Mouse (Mus musculus): ENCODE data around the gene Ube2j2. TPM values are rescaled to one million over a fixed set of nuclear protein-coding genes. Genes with fewer than 3 reads are reported as not detected.

Gene Ube2j2
- total RNA-seq, 2 experiments from 2014 or later, result 62.4 to 66.9 TPM

DNA sequence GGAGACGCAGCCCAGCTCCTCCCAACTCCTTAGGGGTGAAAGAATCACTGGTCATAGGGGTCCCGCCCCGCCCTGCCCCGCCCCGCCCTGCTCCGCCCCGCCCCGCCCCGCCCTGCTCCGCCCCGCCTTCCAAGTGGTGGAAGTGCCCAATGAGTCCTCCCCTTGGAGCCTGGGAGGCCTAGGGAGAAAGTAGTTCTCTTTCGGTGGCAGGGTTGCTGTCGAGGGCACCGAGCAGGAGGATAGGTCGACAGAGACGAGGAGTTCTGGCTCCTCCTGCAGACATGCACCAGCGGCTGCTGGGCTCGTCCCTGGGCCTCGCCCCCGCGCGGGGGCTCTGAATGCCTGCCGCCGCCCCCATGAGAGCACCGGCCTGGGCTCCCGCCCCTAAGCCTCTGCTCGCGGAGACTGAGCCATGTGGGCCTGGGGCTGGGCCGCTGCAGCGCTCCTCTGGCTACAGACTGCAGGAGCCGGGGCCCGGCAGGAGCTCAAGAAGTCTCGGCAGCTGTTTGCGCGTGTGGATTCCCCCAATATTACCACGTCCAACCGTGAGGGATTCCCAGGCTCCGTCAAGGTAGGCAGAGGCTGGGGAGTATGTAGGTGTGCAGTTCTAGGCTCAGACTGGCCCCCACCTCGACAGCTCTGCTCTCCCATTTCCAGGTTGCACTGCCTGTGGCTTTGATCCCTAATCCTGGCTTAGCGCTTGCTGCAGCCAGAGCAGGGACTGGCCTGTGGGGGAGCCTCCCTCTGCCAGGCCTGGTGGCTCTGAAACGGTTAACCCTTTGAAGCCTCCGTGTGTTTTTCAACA, 18.7 kb downstream of the Ube2j2 start, which contains the start of gene C1qtnf12:
C1qtnf12 (plus strand) TSS at position 152 of the 805 bp plus-strand sequence.
- DNase-seq, result peak; percentile 42 to 48
- intact Hi-C loops (cut with DNase I), result loop anchor here (2.0 to 5.0 kb wide), 2 partner anchors 28 to 70 kb away; no protein-coding TSS in a partner anchor

DNA sequence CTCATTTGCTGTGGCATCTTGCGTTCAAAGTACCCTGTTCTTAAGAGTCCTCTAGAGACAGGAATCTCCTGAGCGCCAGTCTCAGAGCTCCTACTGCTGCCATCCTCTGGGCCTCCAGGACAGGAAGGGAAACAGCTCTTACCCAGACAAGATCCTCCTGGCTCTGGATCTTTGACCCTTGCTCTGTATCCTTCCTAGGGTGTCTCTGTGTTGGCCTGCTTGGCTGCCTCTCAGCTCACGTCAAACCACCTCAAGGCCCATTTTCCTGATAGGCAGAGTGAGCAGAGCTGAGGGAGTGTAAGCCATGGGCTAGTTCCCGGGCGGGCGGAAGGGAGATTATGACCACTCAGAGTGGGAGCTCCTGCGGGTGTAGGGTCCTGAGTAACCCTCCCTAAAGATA, 19.5 kb downstream of the Ube2j2 start:
- no peak for DNase-seq
- intact Hi-C loops (cut with DNase I), result loop anchor here (2.0 to 5.0 kb wide), 2 partner anchors 28 to 69 kb away; no protein-coding TSS in a partner anchor

DNA sequence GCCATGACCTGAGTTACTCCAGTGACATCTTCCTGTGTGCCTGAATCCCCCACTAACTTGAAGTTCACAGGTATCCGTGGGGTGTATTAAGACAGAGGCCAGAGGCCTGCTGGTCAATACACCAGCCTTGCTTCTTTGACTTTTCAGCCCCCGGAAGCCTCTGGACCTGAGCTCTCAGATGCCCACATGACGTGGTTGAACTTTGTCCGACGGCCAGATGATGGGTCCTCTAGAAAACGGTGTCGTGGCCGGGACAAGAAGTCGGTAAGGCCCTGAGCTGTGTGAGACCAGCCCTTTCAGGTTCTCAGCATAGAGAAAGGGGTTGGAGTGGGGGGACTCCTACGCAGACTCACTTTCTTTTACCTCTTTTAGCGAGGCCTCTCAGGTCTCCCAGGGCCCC, 20.8 kb downstream of the Ube2j2 start:
- intact Hi-C loops (cut with DNase I), result loop anchor here (5.0 kb wide), 1 partner anchor 68 kb away; no protein-coding TSS in a partner anchor
- DNase-seq, result no peak

DNA sequence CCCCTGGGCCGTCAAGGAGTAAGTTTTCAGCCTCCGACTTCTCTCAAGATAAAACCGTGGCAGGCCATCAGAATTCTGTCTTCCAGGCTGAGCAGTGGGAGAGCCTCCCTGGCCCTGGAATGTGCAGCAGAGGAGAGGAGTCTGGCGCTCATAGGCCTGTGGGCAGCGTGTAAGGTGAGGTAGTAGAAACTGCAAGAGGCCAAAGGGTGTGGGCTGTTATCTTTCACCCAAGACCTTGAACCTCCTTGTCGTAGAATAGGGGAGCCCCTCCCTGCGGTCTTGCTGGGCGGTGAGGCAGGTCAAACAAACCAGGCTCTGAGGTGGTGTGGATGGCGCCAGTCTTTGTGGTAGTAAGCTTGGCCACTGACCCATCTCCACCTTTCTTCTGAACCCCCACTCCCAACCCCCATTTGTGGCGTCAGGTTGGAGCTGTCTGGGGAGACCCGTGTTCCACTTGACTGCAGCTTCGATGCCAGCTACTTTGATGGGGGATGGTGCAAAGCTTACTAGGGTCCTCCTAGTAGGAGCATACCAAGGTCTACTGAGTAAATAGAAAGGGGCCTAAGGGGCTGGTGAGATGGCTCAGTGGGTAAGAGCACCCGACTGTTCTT, 25.5 kb downstream of the Ube2j2 start:
- intact Hi-C loops (cut with DNase I), result no loop called here
- DNase-seq, result no peak

DNA sequence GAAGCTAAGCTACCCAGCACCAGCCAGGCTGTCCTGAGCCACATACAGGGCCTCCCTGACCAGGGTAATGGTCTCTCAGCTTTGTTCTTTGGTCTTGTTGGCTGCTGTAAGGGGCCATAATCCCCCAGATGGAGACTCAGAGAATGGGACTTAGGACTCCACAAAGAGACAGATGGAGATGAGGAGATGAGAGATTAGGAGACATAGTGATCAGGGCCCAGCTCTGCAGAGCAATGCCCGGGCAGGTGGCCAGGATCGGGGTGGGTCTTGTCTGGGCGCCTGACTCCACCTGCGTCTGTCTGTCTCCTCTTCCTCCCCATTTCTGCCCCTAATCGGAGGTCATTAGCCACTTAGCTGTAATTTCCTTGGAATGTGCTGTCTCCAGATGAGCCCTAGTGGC, 26.7 kb downstream of the Ube2j2 start:
- DNase-seq, result no peak
- intact Hi-C loops (cut with DNase I), result no loop called here

DNA sequence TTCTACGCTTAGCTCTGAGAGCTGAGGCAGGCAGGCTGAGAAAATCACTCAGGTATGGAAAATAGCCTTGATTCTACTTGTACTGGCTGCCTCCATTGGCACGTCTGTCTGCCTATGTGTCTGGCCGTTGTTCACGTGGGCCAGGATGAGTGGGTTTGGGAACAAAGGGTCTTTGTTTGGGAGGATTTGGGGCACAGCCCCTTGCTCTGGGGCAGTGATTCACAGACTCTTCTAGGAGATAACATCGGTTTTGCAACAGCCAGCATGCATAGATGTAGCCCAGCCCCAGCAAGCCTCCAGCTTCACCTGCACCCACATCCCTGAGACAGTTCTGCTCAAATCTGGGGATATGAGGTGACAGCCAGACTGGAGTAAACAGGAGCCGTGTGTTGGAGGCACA, 29.0 kb downstream of the Ube2j2 start:
- DNase-seq, result no peak

DNA sequence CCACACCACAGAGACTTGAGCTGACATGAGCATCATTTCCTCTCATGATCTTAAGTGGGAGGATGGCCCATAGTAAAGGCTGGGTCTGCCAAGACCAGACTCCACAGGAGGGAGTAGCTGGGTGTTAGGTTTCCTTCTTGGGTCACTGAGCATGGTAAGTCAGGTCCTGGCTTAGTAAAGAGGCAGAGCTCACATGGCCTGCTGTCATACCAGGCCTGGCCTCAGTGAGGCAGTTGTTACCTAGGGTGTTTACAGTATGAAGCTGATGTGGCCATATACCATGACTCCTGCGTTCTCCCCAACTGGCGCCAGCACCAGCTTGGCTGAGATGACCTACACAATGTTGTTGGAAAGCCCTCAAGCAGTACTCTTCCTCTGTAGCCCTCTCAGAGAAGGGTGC, 29.6 kb downstream of the Ube2j2 start:
- intact Hi-C loops (cut with DNase I), result no loop called here
- DNase-seq, result no peak

More for the DNA sequence above, 29.0 kb downstream of the Ube2j2 start:
- intact Hi-C loops (cut with DNase I), result no loop called here

DNA sequence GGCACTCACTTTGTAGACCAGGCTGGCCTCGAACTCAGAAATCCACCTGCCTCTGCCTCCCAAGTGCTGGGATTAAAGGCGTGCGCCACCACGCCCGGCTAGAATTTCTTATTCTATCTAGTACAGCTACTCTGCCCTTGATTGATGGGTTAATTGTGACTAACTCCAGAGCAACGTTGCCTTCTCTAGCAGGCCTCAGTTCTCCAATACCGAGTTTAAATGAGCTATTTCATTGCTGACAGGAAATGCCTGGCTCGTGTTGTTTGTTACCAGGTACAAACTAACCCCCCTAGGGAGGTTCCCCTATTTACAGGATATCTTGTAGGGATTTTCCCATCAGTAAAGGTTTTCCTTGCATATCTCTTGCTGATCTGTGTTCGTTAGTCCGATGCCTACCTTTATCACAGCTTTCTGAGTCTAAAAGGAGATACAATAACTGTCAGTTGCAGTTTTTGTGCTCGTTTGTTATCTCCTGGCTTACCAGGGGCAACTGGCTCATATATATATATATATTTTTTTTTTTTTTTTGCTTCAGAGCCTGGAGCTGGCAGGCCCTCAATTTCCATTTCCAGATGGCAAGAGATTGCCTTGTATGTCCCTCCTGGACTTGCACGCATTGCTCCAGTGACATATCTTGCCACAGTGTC, 37.9 kb downstream of the Ube2j2 start:
- intact Hi-C loops (cut with DNase I), result no loop called here
- DNase-seq, result no peak

DNA sequence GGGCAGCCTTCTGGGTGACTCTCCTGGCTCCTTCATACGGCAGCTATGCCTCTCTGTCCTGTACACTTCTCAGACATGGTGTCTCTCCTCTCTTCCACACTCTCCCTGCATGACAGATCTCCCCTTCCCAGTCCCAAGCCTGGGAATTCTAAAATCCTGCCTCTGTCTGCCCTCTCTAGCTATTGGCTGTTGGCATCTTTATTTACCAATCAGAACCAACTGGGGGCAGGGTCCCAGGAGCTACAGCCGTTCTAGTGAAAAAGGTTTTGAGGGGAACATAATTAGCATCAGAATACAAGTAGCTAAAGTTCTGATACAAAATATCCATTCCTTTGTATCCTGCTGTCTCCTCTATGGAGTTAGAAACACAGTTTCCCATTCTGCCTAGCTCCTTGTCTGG, 40.2 kb downstream of the Ube2j2 start:
- DNase-seq, result no peak
- intact Hi-C loops (cut with DNase I), result no loop called here

DNA sequence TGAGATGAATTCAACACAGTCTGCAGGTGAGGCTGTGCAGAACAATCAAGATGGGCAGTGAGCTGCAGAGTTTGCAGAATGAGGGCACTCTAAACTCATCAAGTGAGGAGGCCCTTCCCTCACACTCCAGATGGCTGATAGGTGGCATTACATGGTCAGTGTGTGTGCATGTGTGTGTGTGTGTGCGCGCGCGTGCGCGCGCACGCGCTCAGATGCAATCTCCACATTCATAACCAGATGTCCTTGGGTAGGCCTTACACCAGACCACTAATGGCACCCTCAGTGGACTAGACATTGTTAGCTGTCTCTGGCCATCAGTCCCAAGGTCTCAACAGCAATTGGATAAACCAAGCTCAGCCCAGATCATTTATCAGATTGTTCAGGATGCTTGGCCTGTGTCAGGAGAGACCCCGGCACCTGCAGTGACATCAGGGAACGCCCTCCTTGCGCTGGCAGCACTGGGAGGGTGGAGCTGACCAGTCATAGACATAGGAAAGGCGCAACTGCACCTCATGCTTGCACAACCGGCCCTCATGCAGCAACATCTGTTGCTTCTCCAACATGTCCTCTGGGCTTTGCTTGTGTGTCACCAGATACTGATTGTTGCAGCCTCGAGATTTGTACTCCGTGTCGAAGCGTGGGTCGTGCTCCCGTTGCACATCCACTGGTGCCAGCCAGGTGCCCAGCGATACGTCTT, 47.7 kb downstream of the Ube2j2 start:
- peak; percentile 11 to 28 for DNase-seq
- intact Hi-C loops (cut with DNase I), result loop anchor here (2.0 kb wide), 1 partner anchor 29 kb away; the partner anchor contains the start of gene C1qtnf12

DNA sequence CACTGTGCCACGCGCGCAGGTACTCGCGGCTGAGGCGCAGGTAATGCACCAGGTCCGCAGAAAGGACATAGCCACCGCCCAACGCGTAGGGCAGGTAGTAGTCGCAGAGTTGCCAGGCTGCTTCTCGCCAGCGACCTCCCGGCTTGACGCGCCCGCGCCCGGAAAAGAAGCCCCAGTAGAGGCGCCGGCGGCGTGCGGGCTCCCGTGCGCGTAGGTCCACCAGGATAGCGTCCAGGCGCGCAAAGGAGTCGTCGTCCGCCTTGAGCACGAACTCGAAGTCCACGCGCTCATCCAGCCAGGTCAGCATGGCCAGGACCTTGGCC, 48.2 kb downstream of the Ube2j2 start:
- intact Hi-C loops (cut with DNase I), result loop anchor here (2.0 kb wide), 1 partner anchor 29 kb away; the partner anchor contains the start of gene C1qtnf12
- DNase-seq, result no peak

DNA sequence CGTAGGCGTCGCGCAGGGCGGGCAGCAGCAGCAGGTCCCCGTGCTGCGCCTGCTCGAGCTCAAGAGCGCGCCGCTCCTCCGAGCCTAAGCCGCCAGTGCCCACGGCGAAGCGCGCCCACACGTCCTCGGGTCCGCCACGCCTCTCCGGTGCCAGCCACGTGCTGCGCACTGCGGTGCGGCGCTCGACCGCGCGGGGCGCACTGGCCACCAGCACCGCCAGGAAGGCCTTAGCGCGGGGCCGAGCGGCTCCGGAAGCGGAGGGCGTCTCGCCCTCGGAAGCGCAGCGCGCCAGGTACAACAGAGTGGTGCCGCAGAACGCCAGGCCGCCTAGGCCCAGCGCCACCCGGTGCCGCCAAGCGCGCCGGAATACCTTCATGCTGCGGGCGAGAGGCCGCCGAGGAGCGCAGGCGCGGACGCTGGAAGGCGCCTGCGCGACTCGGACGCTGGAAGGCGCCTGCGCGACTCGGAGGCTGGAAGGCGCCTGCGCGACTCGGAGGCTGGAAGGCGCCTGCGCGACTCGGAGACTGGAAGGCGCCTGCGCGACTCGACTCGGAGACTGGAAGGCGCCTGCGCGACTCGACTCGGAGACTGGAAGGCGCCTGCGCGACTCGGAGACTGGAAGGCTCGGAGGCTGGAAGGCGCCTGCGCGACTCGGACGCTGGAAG, 48.7 kb downstream of the Ube2j2 start, which contains the start of the genes B3galt6 and Sdf4:
B3galt6 (minus strand) TSS at position 409 of the 665 bp plus-strand sequence.
Sdf4 (plus strand) TSS at position 632 of the 665 bp plus-strand sequence.
- DNase-seq, result peak; percentile 90 to 92
- intact Hi-C loops (cut with DNase I), result no loop called here

DNA sequence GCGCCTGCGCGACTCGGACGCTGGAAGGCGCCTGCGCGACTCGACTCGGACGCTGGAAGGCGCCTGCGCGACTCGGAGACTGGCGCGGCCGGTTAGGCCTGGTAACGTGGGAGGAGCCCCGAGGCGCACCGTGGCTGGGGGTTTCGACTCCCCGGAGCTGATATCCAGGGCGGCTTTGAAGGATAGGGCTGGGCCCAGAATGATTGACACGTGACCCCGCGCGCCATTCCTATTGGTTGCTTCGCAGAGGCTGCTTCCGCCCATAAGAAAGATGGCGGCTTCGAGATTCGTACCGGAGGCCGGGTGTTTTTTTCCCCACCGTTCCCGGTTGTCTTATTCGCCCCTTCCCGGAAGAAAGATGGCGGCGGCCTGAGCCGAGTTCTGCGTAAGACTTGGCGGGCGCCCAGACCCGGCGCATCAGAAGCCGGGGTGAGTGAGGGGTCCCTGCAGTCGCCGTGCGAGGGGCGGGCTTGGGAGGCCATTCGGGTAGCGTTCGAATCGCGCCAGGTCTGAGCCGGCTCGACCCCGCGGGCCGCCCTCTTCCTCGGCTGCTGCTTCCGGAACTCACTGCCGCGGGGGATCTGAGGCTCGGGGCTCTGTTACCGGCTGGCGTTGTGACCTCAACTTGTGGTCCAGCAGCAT, 49.4 kb downstream of the Ube2j2 start:
- peak; percentile 98 to 99 for DNase-seq
- intact Hi-C loops (cut with DNase I), result no loop called here

DNA sequence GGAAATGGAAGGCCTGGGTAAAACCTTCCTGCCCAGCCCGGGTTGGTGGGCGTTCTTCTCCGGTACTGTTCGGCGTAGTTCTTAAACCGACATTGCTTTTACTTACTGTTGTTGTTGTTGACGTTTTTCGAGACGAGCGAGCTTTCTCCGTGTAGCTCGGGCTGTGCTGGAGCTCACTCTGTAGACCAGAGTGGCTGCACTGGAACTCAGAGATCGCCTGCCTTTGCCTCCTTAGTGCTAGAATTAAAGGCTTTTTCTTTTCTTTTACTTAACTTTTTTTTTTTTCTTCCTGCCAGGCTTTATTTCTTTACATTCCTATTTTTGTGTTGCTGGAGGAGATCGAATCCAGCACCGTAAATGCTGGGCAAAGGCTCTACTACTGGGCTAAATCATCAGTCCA, 50.0 kb downstream of the Ube2j2 start:
- no peak for DNase-seq
- intact Hi-C loops (cut with DNase I), result no loop called here

DNA sequence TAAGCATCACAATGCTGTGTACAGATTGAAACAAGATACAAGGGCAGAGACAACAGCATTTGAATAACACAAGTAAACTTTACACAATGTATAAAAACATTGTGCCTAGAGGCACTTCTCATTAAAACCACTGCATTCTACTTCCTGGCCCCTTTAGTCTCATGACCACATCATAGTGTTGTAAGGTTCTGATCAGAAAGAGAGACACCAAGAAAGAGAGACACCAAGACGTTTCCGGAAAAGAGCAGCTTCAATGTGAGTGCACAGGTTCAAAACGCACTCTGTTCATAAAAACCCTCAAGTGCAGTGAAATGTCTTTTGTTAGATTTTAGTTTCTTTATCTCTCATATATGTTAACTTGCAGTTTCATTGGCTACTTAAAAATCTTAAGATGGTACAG, 60.5 kb downstream of the Ube2j2 start:
- DNase-seq, result no peak
- intact Hi-C loops (cut with DNase I), result no loop called here

DNA sequence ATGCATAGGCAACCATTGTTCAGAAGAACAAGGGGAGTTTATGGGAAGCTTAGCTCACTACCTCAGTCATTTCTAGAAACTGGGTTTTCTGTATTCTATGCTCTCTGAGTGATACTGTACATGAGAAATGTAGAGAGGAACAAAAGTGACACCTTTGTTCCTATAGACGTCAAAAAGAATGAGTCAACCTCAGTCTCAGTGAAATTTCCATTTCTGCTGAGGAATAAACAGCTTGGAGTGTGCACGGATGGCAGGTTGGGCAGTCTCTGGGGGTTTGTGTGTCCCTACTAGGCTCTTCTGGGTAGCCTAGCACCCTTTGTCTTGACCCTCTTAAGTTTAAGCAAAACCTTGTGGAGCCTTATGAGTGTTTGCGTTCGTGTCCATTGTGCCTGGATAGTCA, 64.7 kb downstream of the Ube2j2 start:
- intact Hi-C loops (cut with DNase I), result no loop called here
- no peak for DNase-seq

Data from heart, postnatal 10 days (tissue).